Mouse (Mus musculus): ENCODE data around the gene Ppfibp1.

DNA sequence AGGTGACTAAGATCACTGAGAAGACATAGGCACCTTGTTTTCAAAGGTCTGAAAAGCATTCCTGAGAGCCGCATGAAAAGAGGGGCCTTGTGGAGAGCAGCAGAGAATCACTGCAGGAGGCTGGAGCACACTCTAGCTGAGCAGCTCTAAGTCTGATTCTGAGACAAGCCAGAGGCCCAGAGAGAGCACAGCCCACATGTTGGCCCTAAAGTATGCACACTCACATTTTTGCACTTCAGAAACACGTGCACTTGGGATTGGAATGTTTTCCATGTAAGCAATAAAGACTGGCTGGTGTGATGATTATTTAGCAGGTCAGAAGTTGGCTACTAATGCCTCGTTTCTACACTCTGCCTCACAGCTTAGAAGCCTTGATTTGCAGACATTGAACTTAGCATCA lies 91.7 kb downstream of the Ppfibp1 start:
- TF ChIP-seq CTCF (IDR thresholded peaks at IDR 0.05; ENCODE audit: low read depth) (no peak), EP300 (IDR thresholded peaks at IDR 0.05; ENCODE audit: low read depth) (no peak)

All from heart, postnatal 0 days (tissue).